Mouse (Mus musculus) embryonic facial prominence, embryonic 10.5 days (tissue): Measurements from ENCODE around the gene Tfpi. TPM values are rescaled to one million over a fixed set of nuclear protein-coding genes. Genes with fewer than 3 reads are reported as not detected.
"Not testable (repeated sequence)": the region's sequence is repeated elsewhere in the genome, so short reads cannot be mapped to it uniquely, and the experiment has no call there.

ENCODE experiments used
- DNase-seq: peaks from one replicate; pipeline ENCODE4 v3.0.0-alpha.2; 2017; ENCODE audit warnings: low spot score
- H3K27ac ChIP-seq: fragments of 300-500 bp; sonication (generic); replicated peaks from 2 replicates; pipeline ENCODE4 v1.5.1; 2016; ENCODE audit warnings: mild to moderate bottlenecking
- H3K27me3 ChIP-seq: fragments of 300-500 bp; sonication (generic); replicated peaks from 2 replicates; pipeline ENCODE4 v1.6.1; 2016; ENCODE audit warnings: low read depth, mild to moderate bottlenecking; ENCODE audit not compliant: poor library complexity, severe bottlenecking
- H3K36me3 ChIP-seq: fragments of 300-500 bp; sonication (generic); replicated peaks from 2 replicates; pipeline ENCODE4 v1.6.1; 2016; ENCODE audit warnings: mild to moderate bottlenecking, moderate library complexity
- H3K4me1 ChIP-seq: fragments of 300-500 bp; sonication (generic); 2 replicates; pipeline ENCODE4 v1.6.1; 2016
- H3K4me3 ChIP-seq: fragments of 300-500 bp; sonication (generic); 2 replicates; pipeline ENCODE4 v1.5.1; 2016; ENCODE audit warnings: mild to moderate bottlenecking, moderate library complexity
- H3K9me3 ChIP-seq: fragments of 300-500 bp; sonication (generic); 2 replicates; pipeline ENCODE4 v1.6.1; 2016; ENCODE audit warnings: mild to moderate bottlenecking
- WGBS: fragments of 180-500 bp; shearing (Covaris S2); methylation state at CpG from one replicate; pipeline ENCODE4 v1.1.7; 2016; 5-methylcytosine and 5-hydroxymethylcytosine counted together
- polyA plus RNA-seq: library from polyadenylated mRNA; unstranded; fragments of >200 nt; fragmentation: Nextera tagmentation; extraction: Ambion mirVana; gene quantifications from 2 replicates; pipeline ENCODE4 v1.2.1, GENCODE M21; 2016

Gene Tfpi
- polyA plus RNA-seq, 1 experiment from 2014 or later: 14.5 TPM

DNA sequence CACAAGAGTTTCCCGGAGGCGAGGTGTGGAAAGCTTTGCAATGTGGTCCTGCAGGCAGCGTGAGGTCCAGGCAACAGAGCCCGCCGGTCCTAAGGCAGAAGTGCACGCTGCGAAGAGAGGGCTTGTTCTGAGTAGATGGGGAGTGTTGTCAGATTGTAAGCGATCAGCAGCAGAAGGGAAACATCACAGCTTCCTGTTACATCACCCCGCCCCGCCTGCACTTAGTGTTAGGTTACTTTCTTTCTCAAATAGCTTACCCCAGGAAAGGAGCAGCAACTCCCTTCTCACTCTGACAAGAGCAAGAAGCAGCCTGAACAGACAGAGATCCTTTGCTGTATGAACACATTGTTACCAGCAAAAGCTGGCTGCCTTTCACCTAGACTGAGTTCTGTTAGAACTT, 51.4 kb downstream of the Tfpi start, which contains the start of gene Calcrl:
Calcrl (minus strand) TSS at position 274 of the 400 bp plus-strand sequence.
- H3K27ac ChIP-seq: peak within 1 kb of the TSS; percentile 78
- H3K4me1 ChIP-seq: peaks cover 22% of the 10 kb centered on the region

GRCm38 (mm10) chr2:84416501-84416900, 60.1 kb downstream of the Tfpi start:
- 89% methylated on average over 4 of the region's 4 CpGs for WGBS
- Histone ChIP-seq H3K36me3 (no peaks in the 10 kb centered on the region), H3K4me1 (no peaks in the 10 kb centered on the region)

More for the DNA sequence above, 51.4 kb downstream of the Tfpi start, which contains the start of gene Calcrl:
- Histone ChIP-seq H3K9me3 (no peaks in the 10 kb centered on the region), H3K27me3 (no peaks in the 10 kb centered on the region), H3K36me3 (no peaks in the 10 kb centered on the region), H3K4me3 (peak within 1 kb of the TSS; percentile 53)
- WGBS: under 1% methylated on average over 10 of the region's 10 CpGs
- DNase-seq: peak; percentile 81

DNA sequence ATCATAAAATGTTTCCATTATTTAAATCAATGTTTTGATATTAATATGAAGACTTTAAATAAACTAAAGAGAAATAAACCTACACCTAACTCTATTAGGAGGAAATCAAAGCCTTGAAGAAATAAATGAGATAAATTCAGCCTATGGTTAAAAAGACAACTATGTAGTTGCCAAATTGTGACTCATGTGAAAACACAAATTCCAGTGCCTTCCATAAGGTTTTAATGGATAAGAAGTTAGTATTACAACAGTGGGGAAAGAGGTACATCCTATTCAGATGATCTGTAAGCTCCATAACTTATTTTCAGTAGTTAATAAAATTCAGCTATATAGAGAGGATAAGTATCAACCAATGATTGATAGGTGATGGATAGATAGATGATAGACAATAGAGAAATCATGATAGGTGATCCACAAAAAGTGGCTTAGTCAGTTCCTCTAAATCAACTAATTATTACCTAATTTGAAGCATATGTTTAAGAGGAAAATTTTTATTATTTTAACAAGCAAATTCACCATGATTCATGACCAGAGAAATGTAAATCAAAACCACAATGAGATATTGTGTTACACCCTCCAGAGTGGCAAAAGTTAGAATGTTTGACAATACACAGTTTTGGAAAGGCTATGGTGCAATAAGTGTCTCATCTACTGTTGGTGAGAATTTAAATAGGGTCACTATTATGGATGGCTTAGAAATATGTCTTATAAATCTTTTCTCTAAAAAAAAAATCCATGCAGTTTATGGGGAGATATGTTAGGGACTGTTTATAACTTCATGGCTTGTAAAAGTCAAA, 66.6 kb downstream of the Tfpi start:
- no peaks in the 10 kb centered on the region for H3K9me3 ChIP-seq
- no peak overlapping the region for H3K4me3 ChIP-seq
- H3K36me3 ChIP-seq: no peaks in the 10 kb centered on the region
- H3K4me1 ChIP-seq: no peaks in the 10 kb centered on the region
- no peak for DNase-seq
- H3K27ac ChIP-seq: no peak overlapping the region
- no peaks in the 10 kb centered on the region for H3K27me3 ChIP-seq

More at GRCm38 (mm10) chr2:84416501-84416900, 60.1 kb downstream of the Tfpi start:
- Histone ChIP-seq H3K27ac (no peak overlapping the region), H3K9me3 (no peaks in the 10 kb centered on the region), H3K4me3 (no peak overlapping the region), H3K27me3 (no peaks in the 10 kb centered on the region)
- DNase-seq: no peak

DNA sequence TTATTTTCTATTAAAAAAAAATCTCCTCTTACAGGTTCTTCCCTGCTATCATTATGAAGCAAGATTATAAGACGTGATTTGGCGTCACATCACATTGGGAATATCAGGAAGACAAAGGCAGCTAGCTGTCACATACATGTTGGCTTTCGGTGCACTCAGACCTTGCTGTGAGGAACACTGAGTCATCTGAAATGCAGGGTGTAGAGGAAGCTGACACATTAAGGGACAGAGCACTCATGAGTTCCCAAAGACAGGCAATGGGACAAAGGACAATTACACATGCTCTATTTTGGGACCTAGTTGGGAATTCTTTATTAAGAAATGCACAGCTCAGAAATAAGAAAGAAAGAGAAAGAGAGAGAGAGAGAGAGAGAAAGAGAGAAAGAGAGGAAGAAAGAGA, 71.7 kb downstream of the Tfpi start:
- no peaks in the 10 kb centered on the region for H3K36me3 ChIP-seq
- 89% methylated on average over 3 of the region's 3 CpGs for WGBS

DNA sequence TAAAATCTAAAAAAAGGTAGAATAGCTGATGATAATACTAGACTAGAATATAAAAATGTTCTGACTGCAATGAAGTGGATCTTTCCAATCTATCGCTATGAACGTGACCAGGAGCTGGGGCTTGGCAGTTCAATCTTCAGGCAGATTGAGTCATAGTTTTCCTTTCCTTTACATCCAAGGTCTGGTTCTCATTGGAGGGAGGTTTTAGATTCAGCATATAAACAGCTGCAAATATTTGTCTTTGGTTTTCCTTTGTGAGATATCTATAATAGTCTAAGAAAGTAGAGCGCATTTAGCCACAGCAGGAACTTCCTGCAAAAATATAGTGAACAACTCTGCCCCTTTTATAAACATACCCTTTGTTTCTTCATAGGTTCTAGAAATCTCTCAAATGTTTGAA, 73.9 kb downstream of the Tfpi start:
- Histone ChIP-seq H3K4me3 (no peak overlapping the region), H3K36me3 (no peaks in the 10 kb centered on the region), H3K4me1 (no peaks in the 10 kb centered on the region), H3K27ac (no peak overlapping the region), H3K9me3 (no peaks in the 10 kb centered on the region), H3K27me3 (no peaks in the 10 kb centered on the region)
- no peak for DNase-seq
- 87% methylated on average over 3 of the region's 3 CpGs for WGBS

More for the DNA sequence above, 71.7 kb downstream of the Tfpi start:
- no peaks in the 10 kb centered on the region for H3K9me3 ChIP-seq
- no peak overlapping the region for H3K27ac ChIP-seq
- no peak overlapping the region for H3K4me3 ChIP-seq
- DNase-seq: no peak
- H3K4me1 ChIP-seq: no peaks in the 10 kb centered on the region
- H3K27me3 ChIP-seq: no peaks in the 10 kb centered on the region

DNA sequence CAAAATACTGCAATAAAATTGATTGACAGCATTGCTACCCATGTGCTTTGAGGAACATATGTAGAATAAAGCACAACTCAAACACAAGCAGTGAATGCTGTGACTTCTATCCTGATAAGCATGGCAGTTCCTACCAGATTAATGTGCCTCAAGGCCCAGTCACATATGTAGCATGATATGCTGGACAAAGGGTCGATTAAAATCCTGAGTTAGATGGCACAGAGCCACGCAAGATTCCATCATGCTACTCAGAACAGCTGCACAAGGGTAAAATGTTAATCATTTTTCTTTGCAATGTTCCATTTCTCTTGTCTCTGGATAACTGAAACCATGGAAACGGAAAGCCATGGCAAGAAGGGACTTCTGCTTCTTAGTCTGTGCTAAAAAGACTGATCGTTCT, 80.0 kb downstream of the Tfpi start:
- H3K4me1 ChIP-seq: no peaks in the 10 kb centered on the region
- H3K4me3 ChIP-seq: no peak overlapping the region
- no peaks in the 10 kb centered on the region for H3K9me3 ChIP-seq
- H3K27me3 ChIP-seq: no peaks in the 10 kb centered on the region
- H3K27ac ChIP-seq: no peak overlapping the region
- 93% methylated on average over 4 of the region's 4 CpGs for WGBS
- no peak for DNase-seq
- H3K36me3 ChIP-seq: no peaks in the 10 kb centered on the region

DNA sequence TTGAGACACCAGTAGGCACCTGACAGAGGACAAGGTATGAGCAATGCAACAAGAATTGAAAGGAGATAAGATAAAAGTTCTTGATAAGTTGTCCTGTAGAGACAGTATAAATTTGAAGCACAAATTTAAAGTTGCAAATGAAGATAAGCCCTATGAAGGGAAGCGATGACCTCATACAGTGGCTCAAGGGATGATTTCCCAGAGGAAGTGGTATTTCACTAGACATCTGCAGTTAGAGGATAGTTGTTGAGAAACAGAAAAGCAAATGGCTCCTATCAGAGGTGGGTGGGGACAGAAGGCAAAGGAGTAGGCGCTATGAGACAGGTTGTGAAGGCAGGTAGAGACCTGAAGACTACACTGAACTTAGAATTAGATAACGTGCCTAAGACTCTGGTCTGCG, 83.3 kb downstream of the Tfpi start:
- no peaks in the 10 kb centered on the region for H3K27me3 ChIP-seq
- 90% methylated on average over 4 of the region's 4 CpGs for WGBS

DNA sequence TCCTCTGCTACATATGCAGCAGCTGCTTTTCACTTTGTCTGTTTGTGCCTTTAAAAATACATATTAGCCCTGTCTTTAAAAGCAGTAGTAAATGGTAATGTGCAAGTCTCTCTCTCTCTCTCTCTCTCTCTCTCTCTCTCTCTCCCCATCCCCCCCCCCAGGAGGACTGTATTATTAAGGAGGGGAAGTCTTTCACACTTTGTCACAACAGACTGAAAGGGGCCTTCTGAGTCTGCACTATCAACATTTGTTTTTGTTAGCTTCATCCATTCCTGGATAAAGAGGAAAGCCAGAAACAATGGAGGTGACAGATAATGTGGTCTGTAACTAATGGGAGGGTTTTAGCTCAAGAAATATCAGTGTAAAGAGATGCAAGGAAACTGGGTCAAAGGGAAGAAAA, 87.5 kb downstream of the Tfpi start:
- no peak for DNase-seq
- Histone ChIP-seq H3K9me3 (no peaks in the 10 kb centered on the region), H3K4me3 (no peak overlapping the region), H3K27ac (no peak overlapping the region), H3K27me3 (no peaks in the 10 kb centered on the region), H3K4me1 (peaks cover 25% of the 10 kb centered on the region), H3K36me3 (no peaks in the 10 kb centered on the region)

More for the DNA sequence above, 83.3 kb downstream of the Tfpi start:
- DNase-seq: no peak
- Histone ChIP-seq H3K4me3 (no peak overlapping the region), H3K36me3 (no peaks in the 10 kb centered on the region), H3K27ac (no peak overlapping the region), H3K9me3 (no peaks in the 10 kb centered on the region), H3K4me1 (peaks cover 6% of the 10 kb centered on the region)

GRCm38 (mm10) chr2:84388537-84388936, 88.0 kb downstream of the Tfpi start:
- H3K4me1 ChIP-seq: peaks cover 25% of the 10 kb centered on the region
- not testable (repeated sequence) for H3K27me3 ChIP-seq, H3K9me3 ChIP-seq, H3K4me3 ChIP-seq, H3K36me3 ChIP-seq, H3K27ac ChIP-seq, DNase-seq
- WGBS: 84% methylated on average over 14 of the region's 14 CpGs

GRCm38 (mm10) chr2:84388023-84388416, 88.6 kb downstream of the Tfpi start:
- H3K27me3 ChIP-seq: no peaks in the 10 kb centered on the region
- H3K4me3 ChIP-seq: no peak overlapping the region
- H3K9me3 ChIP-seq: no peaks in the 10 kb centered on the region
- peaks cover 25% of the 10 kb centered on the region for H3K4me1 ChIP-seq
- WGBS: 69% methylated on average over 7 of the region's 7 CpGs
- no peaks in the 10 kb centered on the region for H3K36me3 ChIP-seq
- DNase-seq: no peak
- H3K27ac ChIP-seq: no peak overlapping the region

GRCm38 (mm10) chr2:84387394-84388022, 89.1 kb downstream of the Tfpi start:
- 75% methylated on average over 11 of the region's 11 CpGs for WGBS
- Histone ChIP-seq H3K36me3 (no peaks in the 10 kb centered on the region), H3K27me3 (no peaks in the 10 kb centered on the region), H3K4me1 (peaks cover 25% of the 10 kb centered on the region), H3K9me3 (no peaks in the 10 kb centered on the region), H3K4me3 (peak overlapping the region; percentile 37), H3K27ac (no peak overlapping the region)
- no peak for DNase-seq

- 39% methylated on average over 18 of the region's 18 CpGs for WGBS
- no peaks in the 10 kb centered on the region for H3K36me3 ChIP-seq
- no peak overlapping the region for H3K27ac ChIP-seq
- H3K4me3 ChIP-seq: peak overlapping the region; percentile 37
- no peaks in the 10 kb centered on the region for H3K27me3 ChIP-seq
- no peaks in the 10 kb centered on the region for H3K9me3 ChIP-seq
- peaks cover 25% of the 10 kb centered on the region for H3K4me1 ChIP-seq
- DNase-seq: no peak
These were observed 89.8 kb downstream of the Tfpi start for GRCm38 (mm10) chr2:84386563-84387393.
